Mouse (Mus musculus): ENCODE results near the gene Galnt2. TPM values are rescaled to one million over a fixed set of nuclear protein-coding genes. Genes with fewer than 3 reads are reported as not detected.

The Galnt2 gene
- polyA plus RNA-seq, 1 experiment from 2014 or later, result 54.3 TPM

GRCm38 (mm10) chr8:124273606-124274218 is 42.5 kb downstream of the Galnt2 start:
- TF ChIP-seq EP300 (IDR thresholded peaks at IDR 0.05) (no peak), CTCF (IDR thresholded peaks at IDR 0.05) (no peak)
- H3K4me2 ChIP-seq (replicated peaks; ENCODE audit: low read depth, low read length), result no peak overlapping the region
- no peaks in the 10 kb centered on the region for H3K9me3 ChIP-seq (ENCODE audit: low read length)
- no peak overlapping the region for H3K9ac ChIP-seq (replicated peaks; ENCODE audit: low read depth)
- H3K27ac ChIP-seq (ENCODE audit: low read length), result no peak overlapping the region
- H3K36me3 ChIP-seq (ENCODE audit: insufficient read depth, low read length), result no peaks in the 10 kb centered on the region
- no peaks in the 10 kb centered on the region for H3K27me3 ChIP-seq (replicated peaks; ENCODE audit: insufficient read depth, low read length)
- DNase-seq (ENCODE audit: low spot score) (no peak), ATAC-seq (no peak)
- H3K4me3 ChIP-seq (ENCODE audit: low read depth, low read length), result no peak overlapping the region
- 66% methylated on average over 8 of the region's 8 CpGs for WGBS
- H3K4me1 ChIP-seq (ENCODE audit: insufficient read depth, low read depth, low read length), result peaks cover 5% of the 10 kb centered on the region

- no peak for ATAC-seq
- Histone ChIP-seq H3K4me1 (ENCODE audit: insufficient read depth, low read depth, low read length) (peaks cover 5% of the 10 kb centered on the region), H3K9ac (replicated peaks; ENCODE audit: low read depth) (no peak overlapping the region), H3K36me3 (ENCODE audit: insufficient read depth, low read length) (no peaks in the 10 kb centered on the region), H3K4me3 (ENCODE audit: low read depth, low read length) (no peak overlapping the region), H3K27me3 (replicated peaks; ENCODE audit: insufficient read depth, low read length) (no peaks in the 10 kb centered on the region), H3K27ac (ENCODE audit: low read length) (no peak overlapping the region), H3K4me2 (replicated peaks; ENCODE audit: low read depth, low read length) (no peak overlapping the region), H3K9me3 (ENCODE audit: low read length) (no peaks in the 10 kb centered on the region)
- 76% methylated on average over 10 of the region's 10 CpGs for WGBS
- DNase-seq (ENCODE audit: low spot score), result no peak
- TF ChIP-seq EP300 (IDR thresholded peaks at IDR 0.05), result no peak
- no peak for TF ChIP-seq CTCF (IDR thresholded peaks at IDR 0.05)
Observed at GRCm38 (mm10) chr8:124274441-124275120, 43.4 kb downstream of the Galnt2 start.

- DNase-seq (ENCODE audit: low spot score) (no peak), ATAC-seq (no peak)
- H3K27me3 ChIP-seq (replicated peaks; ENCODE audit: insufficient read depth, low read length), result no peaks in the 10 kb centered on the region
- no peak overlapping the region for H3K4me3 ChIP-seq (ENCODE audit: low read depth, low read length)
- no peaks in the 10 kb centered on the region for H3K36me3 ChIP-seq (ENCODE audit: insufficient read depth, low read length)
- 90% methylated on average over 10 of the region's 10 CpGs for WGBS
- H3K4me1 ChIP-seq (ENCODE audit: insufficient read depth, low read depth, low read length), result peaks cover 5% of the 10 kb centered on the region
- no peaks in the 10 kb centered on the region for H3K9me3 ChIP-seq (ENCODE audit: low read length)
- TF ChIP-seq CTCF (IDR thresholded peaks at IDR 0.05) (no peak), EP300 (IDR thresholded peaks at IDR 0.05) (no peak)
- H3K4me2 ChIP-seq (replicated peaks; ENCODE audit: low read depth, low read length), result no peak overlapping the region
- no peak overlapping the region for H3K9ac ChIP-seq (replicated peaks; ENCODE audit: low read depth)
- H3K27ac ChIP-seq (ENCODE audit: low read length), result no peak overlapping the region
Observed at GRCm38 (mm10) chr8:124275377-124276071, 44.3 kb downstream of the Galnt2 start.

- peak; percentile 19; the same call in 1 of the 2 replicates for ATAC-seq
- H3K36me3 ChIP-seq (ENCODE audit: insufficient read depth, low read length), result no peaks in the 10 kb centered on the region
- no peak overlapping the region for H3K4me2 ChIP-seq (replicated peaks; ENCODE audit: low read depth, low read length)
- H3K9me3 ChIP-seq (ENCODE audit: low read length), result no peaks in the 10 kb centered on the region
- DNase-seq (ENCODE audit: low spot score), result no peak
- no peak overlapping the region for H3K4me3 ChIP-seq (ENCODE audit: low read depth, low read length)
- H3K4me1 ChIP-seq (ENCODE audit: insufficient read depth, low read depth, low read length), result no peaks in the 10 kb centered on the region; the same call in none of the 2 replicates
- no peak overlapping the region for H3K9ac ChIP-seq (replicated peaks; ENCODE audit: low read depth)
- H3K27ac ChIP-seq (ENCODE audit: low read length), result no peak overlapping the region
- TF ChIP-seq EP300 (IDR thresholded peaks at IDR 0.05) (no peak), CTCF (IDR thresholded peaks at IDR 0.05) (no peak)
- H3K27me3 ChIP-seq (replicated peaks; ENCODE audit: insufficient read depth, low read length), result no peaks in the 10 kb centered on the region
- 61% methylated on average over 24 of the region's 24 CpGs for WGBS
Observed at GRCm38 (mm10) chr8:124277951-124278910, 47.0 kb downstream of the Galnt2 start.

- DNase-seq (ENCODE audit: low spot score), result no peak
- WGBS, result 57% methylated on average over 7 of the region's 7 CpGs
- Histone ChIP-seq H3K27me3 (replicated peaks; ENCODE audit: insufficient read depth, low read length) (no peaks in the 10 kb centered on the region), H3K27ac (ENCODE audit: low read length) (no peak overlapping the region), H3K4me3 (ENCODE audit: low read depth, low read length) (no peak overlapping the region), H3K4me2 (replicated peaks; ENCODE audit: low read depth, low read length) (no peak overlapping the region), H3K9ac (replicated peaks; ENCODE audit: low read depth) (no peak overlapping the region), H3K36me3 (ENCODE audit: insufficient read depth, low read length) (no peaks in the 10 kb centered on the region), H3K4me1 (ENCODE audit: insufficient read depth, low read depth, low read length) (no peaks in the 10 kb centered on the region; the same call in none of the 2 replicates), H3K9me3 (ENCODE audit: low read length) (no peaks in the 10 kb centered on the region)
- ATAC-seq, result no peak
- TF ChIP-seq CTCF (IDR thresholded peaks at IDR 0.05) (no peak), EP300 (IDR thresholded peaks at IDR 0.05) (no peak)
Observed at GRCm38 (mm10) chr8:124278956-124279689, 47.9 kb downstream of the Galnt2 start.
